Mouse (Mus musculus): ENCODE measurements around the gene Pkd1. TPM values are rescaled to one million over a fixed set of nuclear protein-coding genes. Genes with fewer than 3 reads are reported as not detected.

Pkd1 gene
- total and polyA plus RNA-seq, 3 experiments, result 2.8 to 13.4 (median 8.3) TPM

GRCm38 (mm10) chr17:24608370-24608769 lies 58.7 kb downstream of the Pkd1 start:
- dilution Hi-C loops (cut with MboI; ENCODE audit: extremely low pct_ligation_motif_present, extremely low pct_unique_long_range_greater_than_20kb, low sequenced_read_pairs), result no loop called here
- Histone ChIP-seq H3K4me3 (replicated peaks in 1 of 3; ENCODE audit: low read depth in 2 of 3, low read length in 2 of 3, poor library complexity in 1 of 3) (no peak overlapping the region), H3K9me3 (replicated peaks; ENCODE audit: low read length) (no peaks in the 10 kb centered on the region), H3K27ac (ENCODE audit: insufficient read depth, low read depth) (no peak overlapping the region), H3K79me2 (replicated peaks; ENCODE audit: control insufficient read depth, extremely low read depth, insufficient read depth, poor library complexity, severe bottlenecking) (no peaks in the 10 kb centered on the region), H3K36me3 (replicated peaks in 1 of 2; ENCODE audit: control insufficient read depth in 1 of 2, insufficient read depth in 1 of 2, low read length in 1 of 2) (peaks cover 45 to 77% of the 10 kb centered on the region in 2 experiments), H3K9ac (ENCODE audit: insufficient read depth, low read depth) (no peak overlapping the region), H3K4me2 (ENCODE audit: insufficient read depth, low read depth, poor library complexity, severe bottlenecking) (no peak overlapping the region), H3K27me3 (replicated peaks) (no peaks in the 10 kb centered on the region), H3K4me1 (ENCODE audit: control insufficient read depth in 1 of 2, insufficient read depth in 2 of 2) (peaks cover 11 to 26% of the 10 kb centered on the region in 2 experiments)
- in situ Hi-C loops (cut with MboI; ENCODE audit: low pct_ligation_motif_present, low pct_unique_long_range_greater_than_20kb, low sequenced_read_pairs), result no loop called here
- no peak for TF ChIP-seq SMC3 (IDR thresholded peaks at IDR 0.05; ENCODE audit: low read depth, low read length)
- TF ChIP-seq USF1 (IDR thresholded peaks at IDR 0.05; ENCODE audit: low read depth, low read length), result no peak
- no peak for TF ChIP-seq TCF12 (IDR thresholded peaks at IDR 0.05; ENCODE audit: low read depth, low read length)
- no peak for TF ChIP-seq MXI1 (IDR thresholded peaks at IDR 0.05; ENCODE audit: low read depth, low read length)
- DNase-seq (ENCODE audit: extremely low read depth), result no peak

- no peak for DNase-seq (ENCODE audit: extremely low read depth)
- Histone ChIP-seq H3K27me3 (replicated peaks) (no peaks in the 10 kb centered on the region), H3K4me1 (ENCODE audit: control insufficient read depth in 1 of 2, insufficient read depth in 2 of 2) (peaks cover 11 to 26% of the 10 kb centered on the region in 2 experiments), H3K79me2 (replicated peaks; ENCODE audit: control insufficient read depth, extremely low read depth, insufficient read depth, poor library complexity, severe bottlenecking) (no peaks in the 10 kb centered on the region), H3K4me2 (ENCODE audit: insufficient read depth, low read depth, poor library complexity, severe bottlenecking) (no peak overlapping the region), H3K9me3 (replicated peaks; ENCODE audit: low read length) (no peaks in the 10 kb centered on the region), H3K27ac (ENCODE audit: insufficient read depth, low read depth) (no peak overlapping the region), H3K4me3 (replicated peaks in 1 of 3; ENCODE audit: low read depth in 2 of 3, low read length in 2 of 3, poor library complexity in 1 of 3) (no peak overlapping the region), H3K36me3 (replicated peaks in 1 of 2; ENCODE audit: control insufficient read depth in 1 of 2, insufficient read depth in 1 of 2, low read length in 1 of 2) (peaks cover 50 to 80% of the 10 kb centered on the region in 2 experiments), H3K9ac (ENCODE audit: insufficient read depth, low read depth) (no peak overlapping the region)
- in situ Hi-C loops (cut with MboI; ENCODE audit: low pct_ligation_motif_present, low pct_unique_long_range_greater_than_20kb, low sequenced_read_pairs), result no loop called here
- dilution Hi-C loops (cut with MboI; ENCODE audit: extremely low pct_ligation_motif_present, extremely low pct_unique_long_range_greater_than_20kb, low sequenced_read_pairs), result no loop called here
- TF ChIP-seq E2F4 (IDR thresholded peaks at IDR 0.05; ENCODE audit: insufficient replicate concordance, low read depth, low read length) (no peak), ZMIZ1 (IDR thresholded peaks at IDR 0.05; ENCODE audit: low read depth, low read length) (no peak), JUND (conservative IDR thresholded peaks at IDR 0.05; ENCODE audit: low read depth, low read length) (no peak), SIN3A (IDR thresholded peaks at IDR 0.05; ENCODE audit: low read length) (no peak), HCFC1 (IDR thresholded peaks at IDR 0.05; ENCODE audit: low read depth, low read length) (no peak), CHD2 (IDR thresholded peaks at IDR 0.05; ENCODE audit: low read length) (no peak), GABPA (IDR thresholded peaks at IDR 0.05; ENCODE audit: insufficient replicate concordance, low read depth, low read length) (no peak), NELFE (IDR thresholded peaks at IDR 0.05; ENCODE audit: low read depth, low read length) (no peak), ZNF384 (IDR thresholded peaks at IDR 0.05; ENCODE audit: low read depth, low read length) (no peak), TBP (conservative IDR thresholded peaks at IDR 0.05; ENCODE audit: low read depth, low read length) (no peak), MXI1 (IDR thresholded peaks at IDR 0.05; ENCODE audit: low read depth, low read length) (no peak), MAZ (IDR thresholded peaks at IDR 0.05; ENCODE audit: low read depth, low read length) (no peak), ZKSCAN1 (IDR thresholded peaks at IDR 0.05; ENCODE audit: borderline replicate concordance, low read depth, low read length) (no peak), BHLHE40 (IDR thresholded peaks at IDR 0.05; ENCODE audit: low read depth, low read length) (no peak)
These were observed 59.2 kb downstream of the Pkd1 start for GRCm38 (mm10) chr17:24608874-24609273.
